Mouse (Mus musculus): ENCODE measurements around the gene Itpr1. TPM values are rescaled to one million over a fixed set of nuclear protein-coding genes. Genes with fewer than 3 reads are reported as not detected.
A peak's percentile ranks its signal among the peaks of the same experiment; 100 is the strongest.

Itpr1 gene
- polyA plus RNA-seq, 1 experiment from 2014 or later: 4.8 TPM

GRCm38 (mm10) chr6:108321653-108322052 lies 108.8 kb downstream of the Itpr1 start:
- no peaks in the 10 kb centered on the region for H3K36me3 ChIP-seq
- ATAC-seq: no peak
- no peak overlapping the region for H3K9ac ChIP-seq (replicated peaks)
- H3K27me3 ChIP-seq: no peaks in the 10 kb centered on the region
- H3K27ac ChIP-seq: no peak overlapping the region
- H3K4me1 ChIP-seq (replicated peaks): no peaks in the 10 kb centered on the region
- no peak overlapping the region for H3K4me2 ChIP-seq (replicated peaks)
- WGBS: 95% methylated on average over 2 of the region's 2 CpGs
- H3K4me3 ChIP-seq (replicated peaks): no peak overlapping the region
- no peaks in the 10 kb centered on the region for H3K9me3 ChIP-seq

- Histone ChIP-seq H3K4me1 (replicated peaks) (no peaks in the 10 kb centered on the region), H3K27me3 (no peaks in the 10 kb centered on the region), H3K36me3 (no peaks in the 10 kb centered on the region), H3K4me3 (replicated peaks) (no peak overlapping the region), H3K4me2 (replicated peaks) (no peak overlapping the region), H3K9ac (replicated peaks) (no peak overlapping the region), H3K27ac (no peak overlapping the region), H3K9me3 (no peaks in the 10 kb centered on the region)
- WGBS: 83% methylated on average over 6 of the region's 6 CpGs
- no peak for ATAC-seq
Measured at GRCm38 (mm10) chr6:108324464-108325025, 111.6 kb downstream of the Itpr1 start.

- no peak overlapping the region for H3K9ac ChIP-seq (replicated peaks)
- H3K9me3 ChIP-seq: no peaks in the 10 kb centered on the region
- 94% methylated on average over 10 of the region's 10 CpGs for WGBS
- H3K4me3 ChIP-seq (replicated peaks): no peak overlapping the region
- no peak overlapping the region for H3K27ac ChIP-seq
- no peaks in the 10 kb centered on the region for H3K4me1 ChIP-seq (replicated peaks)
- H3K4me2 ChIP-seq (replicated peaks): no peak overlapping the region
- H3K27me3 ChIP-seq: no peaks in the 10 kb centered on the region
- H3K36me3 ChIP-seq: no peaks in the 10 kb centered on the region
- ATAC-seq: no peak
Measured at GRCm38 (mm10) chr6:108325400-108325799, 112.5 kb downstream of the Itpr1 start.

- no peak for ATAC-seq
- H3K9me3 ChIP-seq: no peaks in the 10 kb centered on the region
- H3K4me3 ChIP-seq (replicated peaks): no peak overlapping the region
- no peaks in the 10 kb centered on the region for H3K27me3 ChIP-seq
- H3K4me2 ChIP-seq (replicated peaks): no peak overlapping the region
- WGBS: 94% methylated on average over 12 of the region's 12 CpGs
- H3K36me3 ChIP-seq: no peaks in the 10 kb centered on the region
- H3K9ac ChIP-seq (replicated peaks): no peak overlapping the region
- H3K27ac ChIP-seq: no peak overlapping the region
- no peaks in the 10 kb centered on the region for H3K4me1 ChIP-seq (replicated peaks)
Measured at GRCm38 (mm10) chr6:108325948-108326411, 113.1 kb downstream of the Itpr1 start.

GRCm38 (mm10) chr6:108326751-108327161 lies 113.9 kb downstream of the Itpr1 start:
- Histone ChIP-seq H3K27me3 (no peaks in the 10 kb centered on the region), H3K4me3 (replicated peaks) (no peak overlapping the region), H3K9me3 (no peaks in the 10 kb centered on the region), H3K4me1 (replicated peaks) (no peaks in the 10 kb centered on the region), H3K9ac (replicated peaks) (no peak overlapping the region), H3K36me3 (no peaks in the 10 kb centered on the region), H3K4me2 (replicated peaks) (no peak overlapping the region), H3K27ac (no peak overlapping the region)
- 74% methylated on average over 10 of the region's 10 CpGs for WGBS
- ATAC-seq: no peak

- Histone ChIP-seq H3K9me3 (no peaks in the 10 kb centered on the region), H3K27ac (no peak overlapping the region), H3K36me3 (no peaks in the 10 kb centered on the region), H3K4me1 (replicated peaks) (no peaks in the 10 kb centered on the region), H3K4me2 (replicated peaks) (no peak overlapping the region), H3K4me3 (replicated peaks) (no peak overlapping the region), H3K27me3 (no peaks in the 10 kb centered on the region), H3K9ac (replicated peaks) (no peak overlapping the region)
- no peak for ATAC-seq
- 83% methylated on average over 6 of the region's 6 CpGs for WGBS
Measured at GRCm38 (mm10) chr6:108327561-108327960, 114.7 kb downstream of the Itpr1 start.

- ATAC-seq: no peak
- Histone ChIP-seq H3K36me3 (no peaks in the 10 kb centered on the region), H3K27ac (no peak overlapping the region), H3K4me3 (replicated peaks) (no peak overlapping the region), H3K9ac (replicated peaks) (no peak overlapping the region), H3K4me1 (replicated peaks) (no peaks in the 10 kb centered on the region), H3K9me3 (no peaks in the 10 kb centered on the region), H3K4me2 (replicated peaks) (no peak overlapping the region), H3K27me3 (no peaks in the 10 kb centered on the region)
- WGBS: 87% methylated on average over 7 of the region's 7 CpGs
Measured at GRCm38 (mm10) chr6:108328296-108328695, 115.4 kb downstream of the Itpr1 start.

GRCm38 (mm10) chr6:108330461-108330860 lies 117.6 kb downstream of the Itpr1 start:
- H3K4me3 ChIP-seq (replicated peaks): no peak overlapping the region
- no peak overlapping the region for H3K4me2 ChIP-seq (replicated peaks)
- ATAC-seq: no peak
- H3K4me1 ChIP-seq (replicated peaks): no peaks in the 10 kb centered on the region; the same call in 1 of the 2 replicates
- H3K27ac ChIP-seq: no peak overlapping the region
- no peaks in the 10 kb centered on the region for H3K9me3 ChIP-seq
- no peaks in the 10 kb centered on the region for H3K36me3 ChIP-seq
- H3K27me3 ChIP-seq: no peaks in the 10 kb centered on the region
- 89% methylated on average over 8 of the region's 8 CpGs for WGBS
- no peak overlapping the region for H3K9ac ChIP-seq (replicated peaks)

GRCm38 (mm10) chr6:108331268-108331667 lies 118.4 kb downstream of the Itpr1 start:
- H3K9ac ChIP-seq (replicated peaks): no peak overlapping the region
- H3K4me1 ChIP-seq (replicated peaks): no peaks in the 10 kb centered on the region; the same call in 1 of the 2 replicates
- WGBS: 80% methylated on average over 3 of the region's 3 CpGs
- H3K36me3 ChIP-seq: no peaks in the 10 kb centered on the region
- no peak overlapping the region for H3K4me2 ChIP-seq (replicated peaks)
- no peaks in the 10 kb centered on the region for H3K9me3 ChIP-seq
- no peak overlapping the region for H3K27ac ChIP-seq
- H3K4me3 ChIP-seq (replicated peaks): no peak overlapping the region
- ATAC-seq: no peak
- no peaks in the 10 kb centered on the region for H3K27me3 ChIP-seq

- WGBS: 80% methylated on average over 3 of the region's 3 CpGs
- ATAC-seq: no peak
- Histone ChIP-seq H3K9me3 (no peaks in the 10 kb centered on the region), H3K27ac (no peak overlapping the region), H3K27me3 (no peaks in the 10 kb centered on the region), H3K4me3 (replicated peaks) (no peak overlapping the region), H3K4me1 (replicated peaks) (no peaks in the 10 kb centered on the region; the same call in 1 of the 2 replicates), H3K9ac (replicated peaks) (no peak overlapping the region), H3K36me3 (no peaks in the 10 kb centered on the region), H3K4me2 (replicated peaks) (no peak overlapping the region)
Measured at GRCm38 (mm10) chr6:108334059-108334458, 121.2 kb downstream of the Itpr1 start.

- Histone ChIP-seq H3K27ac (no peak overlapping the region), H3K27me3 (no peaks in the 10 kb centered on the region), H3K4me3 (replicated peaks) (no peak overlapping the region), H3K9me3 (no peaks in the 10 kb centered on the region), H3K9ac (replicated peaks) (no peak overlapping the region), H3K4me2 (replicated peaks) (no peak overlapping the region), H3K36me3 (no peaks in the 10 kb centered on the region), H3K4me1 (replicated peaks) (no peaks in the 10 kb centered on the region; the same call in 1 of the 2 replicates)
- peak; percentile 43; the same call in 1 of the 2 replicates for ATAC-seq
Measured at GRCm38 (mm10) chr6:108335202-108335823, 122.4 kb downstream of the Itpr1 start.

GRCm38 (mm10) chr6:108336506-108336905 lies 123.6 kb downstream of the Itpr1 start:
- 74% methylated on average over 6 of the region's 6 CpGs for WGBS
- Histone ChIP-seq H3K4me2 (replicated peaks) (no peak overlapping the region), H3K4me1 (replicated peaks) (no peaks in the 10 kb centered on the region; the same call in 1 of the 2 replicates), H3K9me3 (no peaks in the 10 kb centered on the region), H3K27me3 (no peaks in the 10 kb centered on the region), H3K27ac (no peak overlapping the region), H3K36me3 (no peaks in the 10 kb centered on the region), H3K9ac (replicated peaks) (no peak overlapping the region), H3K4me3 (replicated peaks) (no peak overlapping the region)
- no peak for ATAC-seq

GRCm38 (mm10) chr6:108337289-108337688 lies 124.4 kb downstream of the Itpr1 start:
- 74% methylated on average over 6 of the region's 6 CpGs for WGBS
- no peak overlapping the region for H3K27ac ChIP-seq
- H3K9me3 ChIP-seq: no peaks in the 10 kb centered on the region
- no peak overlapping the region for H3K9ac ChIP-seq (replicated peaks)
- H3K4me1 ChIP-seq (replicated peaks): no peaks in the 10 kb centered on the region; the same call in 1 of the 2 replicates
- H3K36me3 ChIP-seq: no peaks in the 10 kb centered on the region
- H3K4me3 ChIP-seq (replicated peaks): no peak overlapping the region
- no peak overlapping the region for H3K4me2 ChIP-seq (replicated peaks)
- H3K27me3 ChIP-seq: no peaks in the 10 kb centered on the region
- ATAC-seq: no peak

Data from midbrain, embryonic 13.5 days (tissue).